Comparison of ENCODE assay signal across 18 mouse cellular contexts in genomic region chr12:113413996-113414395, GRCm38 (mm10).
"Had no signal": no experiment of that assay in that cellular context is flagged by ENCODE, and none has a peak within 500 bp of the region (broad histone marks: within the 10 kb centered on the region; RNA-seq: fewer than 3 reads in every experiment).

No protein-coding gene starts in this region.

- H3K4me3 ChIP-seq: liver, embryonic 15.5 days; lung, embryonic 15.5 days; midbrain, embryonic 13.5 days; midbrain, embryonic 15.5 days; neural tube, embryonic 12.5 days; stomach, embryonic 15.5 days had no signal

- H3K27me3 ChIP-seq: liver, embryonic 15.5 days; lung, embryonic 15.5 days; midbrain, embryonic 13.5 days; midbrain, embryonic 15.5 days; neural tube, embryonic 12.5 days; stomach, embryonic 15.5 days had no signal

- ATAC-seq: liver, postnatal 0 days; lung, postnatal 0 days; midbrain, embryonic 13.5 days; midbrain, embryonic 15.5 days had no signal

- H3K9me3 ChIP-seq: liver, embryonic 15.5 days; lung, embryonic 15.5 days; midbrain, embryonic 15.5 days; stomach, embryonic 15.5 days had no signal

- H3K9ac ChIP-seq: liver, embryonic 15.5 days; liver, postnatal 0 days; lung, embryonic 15.5 days; midbrain, embryonic 13.5 days; midbrain, embryonic 15.5 days; neural tube, embryonic 12.5 days; stomach, embryonic 15.5 days had no signal

- H3K36me3 ChIP-seq: liver, embryonic 15.5 days; lung, embryonic 15.5 days; midbrain, embryonic 13.5 days; midbrain, embryonic 15.5 days; neural tube, embryonic 12.5 days; stomach, embryonic 15.5 days had no signal

- DNase-seq: liver, postnatal 0 days; lung, adult 2 months; lung, postnatal 14 days; lung, postnatal 36 days; retina, postnatal 1 day; right cerebral cortex, postnatal 14 days; thymus, adult 2 months; thymus, postnatal 25 days; thymus, postnatal 4 days had no signal

- H3K4me1 ChIP-seq: liver, embryonic 15.5 days; lung, embryonic 15.5 days; midbrain, embryonic 13.5 days; midbrain, embryonic 15.5 days; neural tube, embryonic 12.5 days; stomach, embryonic 15.5 days had no signal

- H3K27ac ChIP-seq: liver, embryonic 15.5 days; lung, embryonic 15.5 days; macrophage; midbrain, embryonic 13.5 days; midbrain, embryonic 15.5 days; neural tube, embryonic 12.5 days; stomach, embryonic 15.5 days; stomach, postnatal 0 days had no signal
